Mouse (Mus musculus) small intestine, adult 2 months (tissue): Measurements from ENCODE around the gene Smim4.

Experiments
- CTCF ChIP-seq: fragments of 200-500 bp; IDR thresholded peaks from 2 replicates; pipeline ENCODE4 v1.5.1; 2012; ENCODE audit warnings: low read depth, mild to moderate bottlenecking, control low read depth, inconsistent platforms, low read length, moderate library complexity, mixed read lengths; ENCODE audit not compliant: insufficient replicate concordance, insufficient read length; ENCODE audit errors: extremely low read depth
- POLR2A ChIP-seq: fragments of 200-500 bp; IDR thresholded peaks from 2 replicates; pipeline ENCODE4 v1.6.1; 2012; ENCODE audit warnings: low read depth, mild to moderate bottlenecking, control low read depth, inconsistent platforms, low read length, moderate library complexity

DNA sequence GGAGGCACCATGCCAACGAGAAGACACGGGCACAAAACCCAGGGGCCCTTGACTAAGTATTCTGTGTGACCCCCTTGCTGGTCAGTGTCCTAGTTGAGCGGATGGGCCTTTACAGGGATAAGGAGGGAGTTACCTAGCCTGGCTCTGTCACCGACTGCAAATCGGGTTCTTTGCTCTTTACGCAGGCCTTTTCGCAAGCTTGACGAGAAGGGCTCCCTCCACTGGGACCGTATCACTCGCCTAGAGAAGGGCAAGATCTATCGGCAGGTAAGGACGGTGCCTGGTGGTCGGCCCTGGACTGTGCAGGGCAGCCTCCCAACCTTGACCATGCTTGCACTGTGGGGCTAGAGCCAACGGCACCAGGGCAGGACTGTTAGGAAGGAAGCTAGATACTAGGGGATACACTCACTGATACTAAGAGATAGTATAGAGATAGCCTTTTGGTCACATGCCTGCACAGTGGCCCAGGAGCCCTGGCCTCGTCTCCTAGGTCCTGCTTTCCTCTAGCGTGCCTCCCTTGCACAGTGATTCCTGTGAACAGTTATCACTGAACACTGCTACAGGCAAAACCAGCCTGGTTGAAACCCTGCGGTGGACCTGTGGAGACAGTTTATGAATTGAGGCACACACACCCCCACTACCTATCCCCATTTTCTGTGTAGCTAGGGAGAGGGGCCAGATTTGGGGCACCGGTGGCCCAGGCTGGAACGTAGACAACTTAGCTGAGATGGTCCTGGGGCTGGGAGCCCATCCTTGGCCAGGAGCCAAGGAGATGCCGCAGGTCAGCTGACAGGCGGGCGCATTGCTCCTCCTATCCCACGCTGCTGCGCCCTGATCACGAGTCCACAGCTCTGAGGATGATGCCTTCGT is 7.9 kb upstream of the Smim4 start:
- TF ChIP-seq POLR2A (no peak), CTCF (no peak)
